Mouse (Mus musculus) hindbrain, postnatal 0 days (tissue): ENCODE data around the gene Ccdc85c. TPM values are rescaled to one million over a fixed set of nuclear protein-coding genes. Genes with fewer than 3 reads are reported as not detected.

Source experiments
- ATAC-seq: fragments of 200-750 bp; cut with Nextera tagmentation; 2 replicates; pipeline ENCODE4 v1.8.0; 2017; ENCODE audit warnings: mild to moderate bottlenecking, moderate TSS enrichment, moderate library complexity
- DNase-seq: peaks from one replicate; pipeline ENCODE4 v3.0.0-alpha.2; 2015; ENCODE audit warnings: low spot score
- H3K27ac ChIP-seq: fragments of 300-500 bp; sonication (generic); 2 replicates; pipeline ENCODE4 v1.5.1; 2014; ENCODE audit warnings: mild to moderate bottlenecking
- H3K27me3 ChIP-seq: fragments of 300-500 bp; sonication (generic); 2 replicates; pipeline ENCODE4 v1.6.1; 2014; ENCODE audit warnings: low read length, mixed read lengths; ENCODE audit not compliant: insufficient read depth
- H3K36me3 ChIP-seq: fragments of 300-500 bp; sonication (generic); 2 replicates; pipeline ENCODE4 v1.6.1; 2014; ENCODE audit warnings: low read length, mixed read lengths; ENCODE audit not compliant: insufficient read depth
- H3K4me1 ChIP-seq: fragments of 300-500 bp; sonication (generic); 2 replicates; pipeline ENCODE4 v1.6.1; 2014; ENCODE audit warnings: antibody characterized with exemption, low read length, mixed read lengths; ENCODE audit not compliant: insufficient read depth
- H3K4me2 ChIP-seq: fragments of 300-500 bp; sonication (generic); 2 replicates; pipeline ENCODE4 v1.6.1; 2014; ENCODE audit warnings: low read depth, mild to moderate bottlenecking, low read length, moderate library complexity, mixed read lengths
- H3K4me3 ChIP-seq: fragments of 300-500 bp; sonication (generic); 2 replicates; pipeline ENCODE4 v1.5.1; 2014; ENCODE audit warnings: low read length
- H3K9ac ChIP-seq: fragments of 300-500 bp; sonication (generic); replicated peaks from 2 replicates; pipeline ENCODE4 v1.6.1; 2014; ENCODE audit warnings: mild to moderate bottlenecking, low read length, moderate library complexity, mixed read lengths
- H3K9me3 ChIP-seq: fragments of 300-500 bp; sonication (generic); 2 replicates; pipeline ENCODE4 v1.6.1; 2016; ENCODE audit warnings: low read length, mixed read lengths
- CTCF ChIP-seq: IDR thresholded peaks from 2 replicates; pipeline ENCODE4 v1.5.1; 2016; ENCODE audit warnings: antibody characterized with exemption, control low read depth, low read depth
- WGBS: fragments of 180-500 bp; shearing (Covaris S2); extraction: QIAGEN DNeasy Blood & Tissue Kit; methylation state at CpG from one replicate; pipeline ENCODE4 v1.1.7; 2014; 5-methylcytosine and 5-hydroxymethylcytosine counted together
- polyA plus RNA-seq: library from polyadenylated mRNA; unstranded; fragments of >200 nt; fragmentation: Nextera tagmentation; extraction: Ambion mirVana; gene quantifications from 2 replicates; pipeline ENCODE4 v1.2.1, GENCODE M21; 2015
- total RNA-seq: library from RNA; depleted of rRNA; stranded (reverse); fragments of >200 nt; gene quantifications from 2 replicates; pipeline ENCODE4 v1.2.3, GENCODE M21; 2014

Ccdc85c gene
- total and polyA plus RNA-seq, 2 experiments from 2014 or later, result 17.0 to 94.7 TPM

GRCm38 (mm10) chr12:108242243-108242745 is 32.9 kb downstream of the Ccdc85c start:
- WGBS, result 40% methylated on average over 20 of the region's 20 CpGs
- ATAC-seq (no peak), DNase-seq (peak; percentile 30)
- TF ChIP-seq CTCF, result no peak
- no peaks in the 10 kb centered on the region for H3K9me3 ChIP-seq
- no peaks in the 10 kb centered on the region for H3K36me3 ChIP-seq
- peaks cover 70% of the 10 kb centered on the region for H3K4me1 ChIP-seq
- peak overlapping the region; percentile 65; the same call in 1 of the 2 replicates for H3K27ac ChIP-seq
- no peak overlapping the region for H3K4me2 ChIP-seq
- no peaks in the 10 kb centered on the region for H3K27me3 ChIP-seq
- no peak overlapping the region for H3K4me3 ChIP-seq
- H3K9ac ChIP-seq, result no peak overlapping the region

GRCm38 (mm10) chr12:108241626-108242025 is 33.6 kb downstream of the Ccdc85c start:
- H3K27ac ChIP-seq, result peak overlapping the region; percentile 65; the same call in 1 of the 2 replicates
- H3K27me3 ChIP-seq, result no peaks in the 10 kb centered on the region
- no peak overlapping the region for H3K4me3 ChIP-seq
- 31% methylated on average over 6 of the region's 6 CpGs for WGBS
- no peaks in the 10 kb centered on the region for H3K36me3 ChIP-seq
- no peak overlapping the region; the same call in 1 of the 2 replicates for H3K9ac ChIP-seq
- no peaks in the 10 kb centered on the region for H3K9me3 ChIP-seq
- no peak overlapping the region for H3K4me2 ChIP-seq
- ATAC-seq (no peak), DNase-seq (peak; percentile 65)
- peak; percentile 29; the same call in 1 of the 2 replicates for TF ChIP-seq CTCF
- peaks cover 75% of the 10 kb centered on the region for H3K4me1 ChIP-seq

GRCm38 (mm10) chr12:108240953-108241588 is 34.2 kb downstream of the Ccdc85c start:
- no peak overlapping the region; the same call in 1 of the 2 replicates for H3K9ac ChIP-seq
- peaks cover 77% of the 10 kb centered on the region for H3K4me1 ChIP-seq
- 0 out of 2 replicates have a peak overlapping the region, but pooled peaks have one; percentile 17 for H3K4me2 ChIP-seq
- ATAC-seq (peak; percentile 42), DNase-seq (peak; percentile 72)
- no peaks in the 10 kb centered on the region for H3K9me3 ChIP-seq
- H3K36me3 ChIP-seq, result no peaks in the 10 kb centered on the region
- H3K4me3 ChIP-seq, result no peak overlapping the region
- peak overlapping the region; percentile 65 for H3K27ac ChIP-seq
- WGBS, result 15% methylated on average over 21 of the region's 21 CpGs
- TF ChIP-seq CTCF, result peak; percentile 42
- H3K27me3 ChIP-seq, result no peaks in the 10 kb centered on the region

GRCm38 (mm10) chr12:108240401-108240890 is 34.8 kb downstream of the Ccdc85c start:
- H3K9ac ChIP-seq, result no peak overlapping the region; the same call in 1 of the 2 replicates
- DNase-seq, result no peak

GRCm38 (mm10) chr12:108239441-108239840 is 35.8 kb downstream of the Ccdc85c start:
- no peak overlapping the region for H3K4me3 ChIP-seq
- 21% methylated on average over 5 of the region's 5 CpGs for WGBS
- H3K36me3 ChIP-seq, result no peaks in the 10 kb centered on the region
- H3K4me1 ChIP-seq, result peaks cover 62% of the 10 kb centered on the region
- DNase-seq, result peak; percentile 90
- 0 out of 2 replicates have a peak overlapping the region, but pooled peaks have one; percentile 16 for H3K4me2 ChIP-seq
- TF ChIP-seq CTCF, result no peak
- ATAC-seq, result peak; percentile 60
- H3K9me3 ChIP-seq, result no peaks in the 10 kb centered on the region
- peak overlapping the region; percentile 65 for H3K27ac ChIP-seq
- no peak overlapping the region for H3K9ac ChIP-seq
- H3K27me3 ChIP-seq, result no peaks in the 10 kb centered on the region

More at GRCm38 (mm10) chr12:108240401-108240890, 34.8 kb downstream of the Ccdc85c start:
- Histone ChIP-seq H3K9me3 (no peaks in the 10 kb centered on the region), H3K4me1 (peaks cover 73% of the 10 kb centered on the region), H3K27me3 (no peaks in the 10 kb centered on the region), H3K36me3 (no peaks in the 10 kb centered on the region), H3K27ac (peak overlapping the region; percentile 65; the same call in 1 of the 2 replicates), H3K4me2 (0 out of 2 replicates have a peak overlapping the region, but pooled peaks have one; percentile 17), H3K4me3 (no peak overlapping the region)
- ATAC-seq, result no peak
- no peak for TF ChIP-seq CTCF
- WGBS, result 48% methylated on average over 13 of the region's 13 CpGs

GRCm38 (mm10) chr12:108238395-108239035 is 36.7 kb downstream of the Ccdc85c start:
- ATAC-seq (no peak), DNase-seq (no peak)
- Histone ChIP-seq H3K9me3 (no peaks in the 10 kb centered on the region), H3K4me2 (no peak overlapping the region), H3K27me3 (no peaks in the 10 kb centered on the region), H3K4me3 (no peak overlapping the region), H3K4me1 (peaks cover 62% of the 10 kb centered on the region), H3K27ac (no peak overlapping the region), H3K9ac (no peak overlapping the region), H3K36me3 (no peaks in the 10 kb centered on the region)
- TF ChIP-seq CTCF, result no peak
- 68% methylated on average over 17 of the region's 17 CpGs for WGBS
